In genomic region chr13:112325126-112325525, GRCm38 (mm10) we compare ENCODE assay signal across 28 mouse cellular contexts. TPM values are rescaled to one million over a fixed set of nuclear protein-coding genes. Genes with fewer than 3 reads are reported as not detected.
DNase-seq lines count a peak whose midpoint lies in the region; ATAC-seq and TF ChIP-seq lines count a peak whose summit lies in the region.
"Had no signal": no experiment of that assay in that cellular context is flagged by ENCODE, and none has a peak within 500 bp of the region (broad histone marks: within the 10 kb centered on the region; RNA-seq: fewer than 3 reads in every experiment).

No protein-coding gene starts in this region.

- H3K9ac ChIP-seq in lung, postnatal 0 days (replicated peaks; ENCODE audit: low read depth), result no peak overlapping the region
- H3K9ac ChIP-seq: embryonic facial prominence, embryonic 13.5 days; embryonic facial prominence, embryonic 15.5 days; forebrain, embryonic 12.5 days had no signal

- no peak for TF ChIP-seq POLR2A in embryonic fibroblast, embryonic 13.5 days (IDR thresholded peaks at IDR 0.05; ENCODE audit: low read depth, low read length)

- DNase-seq in gastrocnemius, adult 2 months, result no peak
- no peak for DNase-seq in gastrocnemius, adult 8-10 months (ENCODE audit: low spot score in 2 of 2)
- peak; percentile 80 for DNase-seq in lung, postnatal 0 days (ENCODE audit: low spot score)
- no peak for DNase-seq in lung, postnatal 25 days (ENCODE audit: low spot score)
- DNase-seq in adrenal gland, postnatal 10 days, result no peak
- DNase-seq: adrenal gland, adult 8-10 months; adrenal gland, postnatal 25 days; B cell, adult 2 months; cerebellum, adult 11 months; cerebellum, adult 18-20 months; cerebellum, adult 8-10 months; cerebellum, adult 9-11 months; cerebellum, postnatal 14 days; cerebellum, postnatal 36 days; embryo, embryonic 11 days had no signal

- TF ChIP-seq CTCF in gastrocnemius, adult 2 months (IDR thresholded peaks at IDR 0.05), result no peak
- TF ChIP-seq CTCF in lung, postnatal 0 days (IDR thresholded peaks at IDR 0.05), result no peak
- no peak for TF ChIP-seq CTCF in embryonic fibroblast, embryonic 13.5 days (IDR thresholded peaks at IDR 0.05; ENCODE audit: borderline replicate concordance, insufficient read depth, low read length)

- H3K27ac ChIP-seq in gastrocnemius, adult 2 months, result peak overlapping the region; percentile 38; the same call in 1 of the 2 replicates
- no peak overlapping the region for H3K27ac ChIP-seq in lung, postnatal 0 days (ENCODE audit: low read length)
- H3K27ac ChIP-seq in embryonic fibroblast, embryonic 13.5 days (ENCODE audit: insufficient read depth, low read length), result peak overlapping the region; percentile 99
- H3K27ac ChIP-seq: embryonic facial prominence, embryonic 13.5 days; embryonic facial prominence, embryonic 15.5 days; forebrain, embryonic 10.5 days; forebrain, embryonic 12.5 days had no signal

- H3K27me3 ChIP-seq in lung, postnatal 0 days (replicated peaks; ENCODE audit: insufficient read depth, low read length), result no peaks in the 10 kb centered on the region
- H3K27me3 ChIP-seq: CH12.LX; embryonic facial prominence, embryonic 13.5 days; embryonic facial prominence, embryonic 15.5 days; forebrain, embryonic 12.5 days had no signal

- no peaks in the 10 kb centered on the region for H3K9me3 ChIP-seq in lung, postnatal 0 days (ENCODE audit: low read length)
- H3K9me3 ChIP-seq: embryonic facial prominence, embryonic 13.5 days; embryonic facial prominence, embryonic 15.5 days; forebrain, embryonic 10.5 days; forebrain, embryonic 12.5 days; G1E had no signal

- H3K36me3 ChIP-seq in lung, postnatal 0 days (ENCODE audit: insufficient read depth, low read length), result no peaks in the 10 kb centered on the region
- H3K36me3 ChIP-seq: embryonic facial prominence, embryonic 13.5 days; embryonic facial prominence, embryonic 15.5 days; forebrain, embryonic 10.5 days; forebrain, embryonic 12.5 days; G1E had no signal

- intact Hi-C loops in gastrocnemius, adult 2 months (cut with DNase I), result no loop called here

- TF ChIP-seq EP300 in lung, postnatal 0 days (IDR thresholded peaks at IDR 0.05), result no peak; the same call in 1 of the 2 replicates

- H3K4me1 ChIP-seq in lung, postnatal 0 days (ENCODE audit: insufficient read depth, low read depth, low read length), result peaks cover 3% of the 10 kb centered on the region; the same call in 1 of the 2 replicates
- peaks cover 15% of the 10 kb centered on the region for H3K4me1 ChIP-seq in embryonic fibroblast, embryonic 13.5 days (ENCODE audit: control insufficient read depth, insufficient read depth, low read length)
- H3K4me1 ChIP-seq: forebrain, embryonic 10.5 days; forebrain, embryonic 12.5 days had no signal

- H3K4me3 ChIP-seq in gastrocnemius, adult 2 months, result no peak overlapping the region
- H3K4me3 ChIP-seq in lung, postnatal 0 days (ENCODE audit: low read depth, low read length), result no peak overlapping the region
- no peak overlapping the region for H3K4me3 ChIP-seq in embryonic fibroblast, embryonic 13.5 days (ENCODE audit: insufficient read depth, low read length)
- H3K4me3 ChIP-seq: embryonic facial prominence, embryonic 13.5 days; embryonic facial prominence, embryonic 15.5 days; forebrain, embryonic 10.5 days; forebrain, embryonic 12.5 days had no signal

- no peak overlapping the region for H3K4me2 ChIP-seq in lung, postnatal 0 days (replicated peaks; ENCODE audit: low read depth, low read length)
- H3K4me2 ChIP-seq: embryonic facial prominence, embryonic 13.5 days; embryonic facial prominence, embryonic 15.5 days; forebrain, embryonic 12.5 days had no signal

- no peak for ATAC-seq in lung, postnatal 0 days
- peak; percentile 29; the same call in 1 of the 2 replicates for ATAC-seq in granulocyte monocyte progenitor cell, adult 5-6 weeks (replicated peaks; ENCODE audit: poor library complexity, severe bottlenecking)
- ATAC-seq in megakaryocyte, adult 5-6 weeks (ENCODE audit: poor library complexity, severe bottlenecking), result no peak
- ATAC-seq: CD4-positive, CD25-positive, alpha-beta regulatory T cell, adult 4 months; forebrain, embryonic 14.5 days; forebrain, embryonic 16.5 days had no signal

- WGBS in lung, postnatal 0 days, result 60% methylated on average over 2 of the region's 2 CpGs

RNA-seq across cellular contexts. Expression of gene Ankrd55, which starts 36.9 kb away (rescaled TPM):
- not detected for total RNA-seq in gastrocnemius, adult 2 months (2021)
- under 1 TPM in 1 of 4 experiments, not detected in 3; 0.11 TPM for total RNA-seq in gastrocnemius, adult 8-10 months (2022)
- polyA plus RNA-seq in lung, postnatal 0 days (2015; fragmentation: Nextera tagmentation; extraction: Ambion mirVana), result 0.23 TPM in 1 of 2 replicates, not detected in the other
- 0.74 and 1.9 TPM in 2 replicates for polyA plus RNA-seq in embryonic fibroblast, embryonic 13.5 days (2011; ENCODE audit: insufficient read length, low read depth, missing spikeins)
- 0.67 TPM in 1 of 2 replicates, not detected in the other for total RNA-seq in granulocyte monocyte progenitor cell, adult 5-6 weeks (2014; fragmentation: Nextera tagmentation)
- not detected in 2 replicates for total RNA-seq in granulocyte monocyte progenitor cell, adult 5-6 weeks (2017)
- 0.16 and 0.36 TPM in 2 replicates for total RNA-seq in megakaryocyte, adult 5-6 weeks (2015)
- not detected in 2 replicates for total RNA-seq in megakaryocyte, adult 5-6 weeks (2017)
- 1 to 10 TPM; 2.3 to 3.7 TPM for total RNA-seq in adrenal gland, postnatal 10 days (2021)
- total RNA-seq: common myeloid progenitor, adult 5-6 weeks had no signal
- polyA plus RNA-seq: G1E had no signal
